In the genomic region with DNA sequence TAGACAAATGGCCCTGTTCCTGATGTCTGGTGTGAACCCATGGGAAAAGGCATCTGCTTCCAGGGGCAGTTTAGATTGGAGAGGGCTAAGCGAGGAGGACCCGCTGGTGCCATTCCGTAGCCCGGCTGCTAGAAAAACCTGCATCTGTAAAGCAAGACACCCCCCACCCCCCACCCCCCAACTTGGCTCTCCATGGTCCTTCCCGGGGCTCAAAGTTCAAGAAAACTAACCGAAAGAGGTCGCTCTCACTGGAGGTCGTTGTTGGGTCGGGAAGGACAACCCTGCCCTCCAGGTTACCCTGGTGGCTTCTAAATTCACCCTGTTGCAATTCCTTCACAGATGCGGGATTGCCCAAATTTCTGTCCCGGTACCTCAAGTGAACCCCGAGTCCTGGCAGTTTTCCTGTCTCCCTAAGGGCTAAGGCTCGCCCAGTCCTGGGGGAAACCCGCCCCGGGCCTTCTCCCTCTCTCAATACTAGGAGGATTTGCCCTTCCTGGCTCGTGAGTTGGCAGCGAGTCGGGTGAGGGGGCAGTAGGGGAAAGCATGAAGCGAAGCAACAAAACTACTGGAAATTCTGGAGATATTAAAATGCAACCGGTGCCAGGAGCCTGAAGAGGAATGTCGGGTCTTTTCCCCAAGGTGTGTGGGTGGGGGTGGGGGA, we compare ENCODE assay signal across 9 mouse cellular contexts. TPM values are rescaled to one million over a fixed set of nuclear protein-coding genes. Genes with fewer than 3 reads are reported as not detected.
A peak's percentile ranks its signal among the peaks of the same experiment; 100 is the strongest.
DNase-seq lines count a peak whose midpoint lies in the region; ATAC-seq and TF ChIP-seq lines count a peak whose summit lies in the region.
"Had no signal": no experiment of that assay in that cellular context is flagged by ENCODE, and none has a peak within 500 bp of the region (broad histone marks: within the 10 kb centered on the region; RNA-seq: fewer than 3 reads in every experiment).

Esrrg (plus strand) TSS at position 531 of the 661 bp plus-strand sequence.

- H3K4me3 ChIP-seq in heart, embryonic 11.5 days (ENCODE audit: low read depth, low read length), result peak within 1 kb of the TSS; percentile 54
- H3K4me3 ChIP-seq in kidney, embryonic 14.5 days (ENCODE audit: low read length), result peak within 1 kb of the TSS; percentile 47
- peak within 1 kb of the TSS in 1 of 2 experiments; percentile 37; a peak in 2 of 4 replicates for H3K4me3 ChIP-seq in liver, embryonic 14.5 days (ENCODE audit: insufficient read depth in 1 of 2, low read depth in 2 of 2, low read length in 2 of 2)

- peak within 1 kb of the TSS; percentile 81 for H3K9ac ChIP-seq in heart, embryonic 11.5 days (ENCODE audit: low read depth, low read length)
- H3K9ac ChIP-seq in kidney, embryonic 14.5 days (ENCODE audit: low read depth, low read length), result peak within 1 kb of the TSS; percentile 61
- no peak within 1 kb of the TSS for H3K9ac ChIP-seq in liver, embryonic 14.5 days (replicated peaks)

- no peak for ATAC-seq in heart, embryonic 11.5 days (replicated peaks; ENCODE audit: insufficient number of reproducible peaks, low FRiP score, low TSS enrichment)
- no peak for ATAC-seq in kidney, embryonic 14.5 days (ENCODE audit: low FRiP score, low TSS enrichment)
- ATAC-seq in liver, embryonic 14.5 days (ENCODE audit: insufficient read depth), result no peak

- peak; percentile 19 to 20 for DNase-seq in cerebellum, postnatal 25 days
- no peak for DNase-seq in cerebellum, adult 9-10 months
- DNase-seq in embryo, embryonic 11 days, result peak; percentile 48
- DNase-seq in liver, embryonic 14.5 days (ENCODE audit: low read depth in 3 of 3, low spot score in 3 of 3), result no peak
- DNase-seq in urinary bladder, postnatal 14 days (ENCODE audit: low spot score), result no peak
- no peak for DNase-seq in thymus, adult 18-20 months

- TF ChIP-seq CTCF in liver, embryonic 14.5 days (IDR thresholded peaks at IDR 0.05; ENCODE audit: low read depth), result no peak

- peaks cover 50% of the 10 kb centered on the region for H3K27me3 ChIP-seq in heart, embryonic 11.5 days (ENCODE audit: control insufficient read depth, insufficient read depth, low read length)
- H3K27me3 ChIP-seq in kidney, embryonic 14.5 days (ENCODE audit: control insufficient read depth, insufficient read depth, low read length), result peaks cover 69% of the 10 kb centered on the region
- peaks cover 62% of the 10 kb centered on the region for H3K27me3 ChIP-seq in liver, embryonic 14.5 days (ENCODE audit: control insufficient read depth, insufficient read depth, low read length)

- WGBS in heart, embryonic 11.5 days (ENCODE audit: insufficient replicate concordance), result 2% methylated on average over 21 of the region's 21 CpGs
- WGBS in kidney, embryonic 14.5 days, result under 1% methylated on average over 21 of the region's 21 CpGs
- 2% methylated on average over 21 of the region's 21 CpGs for WGBS in liver, embryonic 14.5 days (ENCODE audit: insufficient replicate concordance)

- TF ChIP-seq EP300 in liver, embryonic 14.5 days (IDR thresholded peaks at IDR 0.05; ENCODE audit: low read depth), result no peak

- peak within 1 kb of the TSS; percentile 88 for H3K4me2 ChIP-seq in heart, embryonic 11.5 days
- peak within 1 kb of the TSS; percentile 77 for H3K4me2 ChIP-seq in kidney, embryonic 14.5 days (replicated peaks; ENCODE audit: low read depth, low read length)
- H3K4me2 ChIP-seq in liver, embryonic 14.5 days (ENCODE audit: low read depth), result peak within 1 kb of the TSS; percentile 59

- H3K27ac ChIP-seq in heart, embryonic 11.5 days (ENCODE audit: low read depth, low read length), result 0 out of 2 replicates have a peak within 1 kb of the TSS, but pooled peaks have one; percentile 4
- no peak within 1 kb of the TSS for H3K27ac ChIP-seq in kidney, embryonic 14.5 days (ENCODE audit: low read depth, low read length)
- H3K27ac ChIP-seq in liver, embryonic 14.5 days, result no peak within 1 kb of the TSS

- no peaks in the 10 kb centered on the region for H3K36me3 ChIP-seq in heart, embryonic 11.5 days (ENCODE audit: control insufficient read depth, insufficient read depth, low read length)
- no peaks in the 10 kb centered on the region for H3K36me3 ChIP-seq in kidney, embryonic 14.5 days (ENCODE audit: control insufficient read depth, insufficient read depth, low read length)
- H3K36me3 ChIP-seq in liver, embryonic 14.5 days (replicated peaks; ENCODE audit: control insufficient read depth, insufficient read depth, low read depth), result no peaks in the 10 kb centered on the region

- no peaks in the 10 kb centered on the region for H3K9me3 ChIP-seq in heart, embryonic 11.5 days (replicated peaks; ENCODE audit: control insufficient read depth, low read length)
- H3K9me3 ChIP-seq in kidney, embryonic 14.5 days (ENCODE audit: control insufficient read depth, low read length), result no peaks in the 10 kb centered on the region
- no peaks in the 10 kb centered on the region for H3K9me3 ChIP-seq in liver, embryonic 14.5 days (ENCODE audit: control insufficient read depth, low read length)

- H3K4me1 ChIP-seq in heart, embryonic 11.5 days (ENCODE audit: control insufficient read depth, insufficient read depth, low read length), result peaks cover 41% of the 10 kb centered on the region
- H3K4me1 ChIP-seq in kidney, embryonic 14.5 days (ENCODE audit: control insufficient read depth, insufficient read depth, low read length), result peaks cover 27% of the 10 kb centered on the region
- H3K4me1 ChIP-seq in liver, embryonic 14.5 days (replicated peaks; ENCODE audit: control insufficient read depth in 2 of 2, insufficient read depth in 2 of 2, low read length in 1 of 2), result no peaks in the 10 kb centered on the region

RNA-seq across cellular contexts. Expression of gene Esrrg, which starts in this region (rescaled TPM):
- polyA plus RNA-seq in heart, embryonic 11.5 days (2014; fragmentation: Nextera tagmentation; extraction: Ambion mirVana), result 34.2 and 36.2 TPM in 2 replicates
- 13.8 and 21.5 TPM in 2 replicates for polyA plus RNA-seq in kidney, embryonic 14.5 days (2014; fragmentation: Nextera tagmentation; extraction: Ambion mirVana)
- polyA plus RNA-seq in liver, embryonic 14.5 days (2012; rRNA removed), result 0.03 and 0.05 TPM in 2 replicates
- 0.03 and 0.05 TPM in 2 replicates for polyA plus RNA-seq in liver, embryonic 14.5 days (2014; fragmentation: Nextera tagmentation; extraction: Ambion mirVana)
- polyA plus RNA-seq: C2C12 had no signal

Comparison
In these comparisons a context has a peak if more than half of its experiments do, and no peak if none do; other contexts are left out.
1. RNA of gene Esrrg (polyA plus RNA-seq): 34.2 to 36.2 TPM in heart, embryonic 11.5 days and 13.8 to 21.5 TPM in kidney, embryonic 14.5 days; 0.03 to 0.05 TPM in liver, embryonic 14.5 days; every median in the first group is over 10 times any median in the second.
2. DNase-seq: peak in cerebellum, postnatal 25 days (2 of 2) and embryo, embryonic 11 days (single experiment); none in cerebellum, adult 9-10 months (single experiment), liver, embryonic 14.5 days (0 of 3), urinary bladder, postnatal 14 days (single experiment) and thymus, adult 18-20 months (0 of 2).
3. Peak in every context shown above with its lines, with median percentiles within 50 percentile points of each other: H3K4me2 ChIP-seq.